Mouse (Mus musculus) brain, embryonic 14.5 days (tissue): ENCODE results near the gene Mog.

Source experiments
- CTCF ChIP-seq: fragments of 200-500 bp; IDR thresholded peaks from 2 replicates; pipeline ENCODE4 v1.5.1; 2012; ENCODE audit warnings: inconsistent platforms, mild to moderate bottlenecking, moderate library complexity, borderline replicate concordance; ENCODE audit not compliant: insufficient read depth, insufficient read length; ENCODE audit errors: extremely low read depth
- POLR2A ChIP-seq: fragments of 200-500 bp; IDR thresholded peaks from 2 replicates; pipeline ENCODE4 v1.6.1; 2012; ENCODE audit warnings: mild to moderate bottlenecking, inconsistent platforms, borderline replicate concordance; ENCODE audit not compliant: poor library complexity, insufficient read depth, insufficient read length, severe bottlenecking; ENCODE audit errors: extremely low read depth

DNA sequence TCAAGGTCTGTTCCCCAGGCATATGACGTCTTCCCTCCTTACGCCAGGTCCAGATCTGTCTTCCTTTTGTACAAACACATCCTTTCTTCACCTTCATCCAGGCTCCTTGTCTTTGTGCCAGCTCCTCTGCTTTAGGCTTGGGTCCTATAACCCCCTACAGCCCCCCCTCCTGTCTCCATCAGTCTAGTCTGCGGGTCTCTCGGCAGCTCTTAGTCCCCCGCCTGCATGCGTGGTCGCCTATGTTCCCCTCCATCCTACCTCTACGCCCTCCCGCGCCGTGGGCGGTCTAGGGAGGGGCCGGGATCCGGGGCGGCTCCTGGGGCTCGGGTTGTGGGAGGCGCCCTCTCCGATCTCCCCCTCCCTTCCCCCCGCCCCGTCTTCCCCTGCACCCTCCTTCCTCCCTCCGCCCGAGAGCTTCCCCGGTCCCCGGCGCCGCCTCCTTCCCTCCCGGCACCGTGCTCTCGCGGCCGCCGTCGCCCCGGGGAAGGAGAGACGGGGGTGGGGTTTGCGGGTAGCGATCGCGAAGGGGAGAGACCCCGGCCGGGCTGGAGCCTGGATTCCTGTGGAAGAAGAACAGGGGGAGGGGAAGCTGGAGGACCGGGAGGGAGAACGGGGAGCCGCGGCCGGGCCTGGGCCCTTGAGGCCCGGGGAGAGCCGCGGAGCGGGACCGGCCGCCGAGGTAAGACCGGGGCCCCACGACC, 22.6 kb upstream of the Mog start, which contains the start of gene Gabbr1:
- peak; percentile 60; the same call in 1 of the 2 replicates for TF ChIP-seq POLR2A
- no peak for TF ChIP-seq CTCF
